Mouse (Mus musculus) myocyte (in vitro differentiated cells): ENCODE measurements around the gene Ajap1. TPM values are rescaled to one million over a fixed set of nuclear protein-coding genes. Genes with fewer than 3 reads are reported as not detected.

Experiments
- H3K27me3 ChIP-seq: one replicate; pipeline ENCODE4 v1.6.1; 2011; ENCODE audit not compliant: control insufficient read depth, insufficient read depth, insufficient read length
- H3K36me3 ChIP-seq: one replicate; pipeline ENCODE4 v1.6.1; 2011; ENCODE audit not compliant: control insufficient read depth, insufficient read depth
- H3K4me2 ChIP-seq: one replicate; pipeline ENCODE4 v1.6.1; 2011; ENCODE audit warnings: low read depth, control low read depth
- H3K4me3 ChIP-seq: one replicate; pipeline ENCODE4 v1.5.1; 2011; ENCODE audit warnings: mild to moderate bottlenecking, control low read depth, moderate library complexity
- H3K79me2 ChIP-seq: one replicate; pipeline ENCODE4 v1.6.1; 2011; ENCODE audit not compliant: control insufficient read depth, insufficient read depth
- H3ac ChIP-seq: one replicate; pipeline ENCODE4 v1.6.1; 2011; ENCODE audit not compliant: control insufficient read depth, insufficient read length
- CEBPB ChIP-seq: IDR thresholded peaks from 2 replicates; pipeline ENCODE4 v1.6.1; 2011; ENCODE audit warnings: mild to moderate bottlenecking, moderate library complexity; ENCODE audit not compliant: poor library complexity, insufficient read depth, severe bottlenecking
- E2F4 ChIP-seq: IDR thresholded peaks from one replicate; pipeline ENCODE4 v1.6.1; 2011; ENCODE audit warnings: mild to moderate bottlenecking, control low read depth, moderate library complexity; ENCODE audit not compliant: insufficient read depth
- MAX ChIP-seq: IDR thresholded peaks from one replicate; pipeline ENCODE4 v1.6.1; 2011; ENCODE audit warnings: low read depth, mild to moderate bottlenecking, control low read depth
- MYOD1 ChIP-seq, 3 experiments: IDR thresholded peaks; one replicate each; pipeline ENCODE4 v1.6.1; 2011; ENCODE audit warnings: control low read depth in 2 of 3, low read depth in 2 of 3, mild to moderate bottlenecking in 2 of 3, moderate library complexity in 1 of 3; ENCODE audit not compliant: insufficient read length in 2 of 3, control insufficient read depth in 1 of 3
- MYOG ChIP-seq, 3 experiments: IDR thresholded peaks; one replicate each; pipeline ENCODE4 v1.6.1; 2011; ENCODE audit warnings: control low read depth in 2 of 3, low read depth in 2 of 3, mild to moderate bottlenecking in 2 of 3; ENCODE audit not compliant: insufficient read length in 2 of 3, control insufficient read depth in 1 of 3, insufficient read depth in 1 of 3
- POLR2A ChIP-seq: IDR thresholded peaks from one replicate; pipeline ENCODE4 v1.6.1; 2011; ENCODE audit warnings: low read depth, mild to moderate bottlenecking, control low read depth, moderate library complexity; ENCODE audit not compliant: insufficient read length
- POLR2AphosphoS2 ChIP-seq: IDR thresholded peaks from one replicate; pipeline ENCODE4 v1.6.1; 2011; ENCODE audit warnings: low read depth, control low read depth; ENCODE audit not compliant: insufficient read length
- REST ChIP-seq: IDR thresholded peaks from one replicate; pipeline ENCODE4 v1.6.1; 2011; ENCODE audit warnings: mild to moderate bottlenecking, control low read depth, moderate library complexity; ENCODE audit not compliant: insufficient read depth, insufficient read length
- SRF ChIP-seq: IDR thresholded peaks from one replicate; pipeline ENCODE4 v1.6.1; 2011; ENCODE audit warnings: low read depth; ENCODE audit not compliant: control insufficient read depth, insufficient read length
- TCF12 ChIP-seq: IDR thresholded peaks from one replicate; pipeline ENCODE4 v1.6.1; 2011; ENCODE audit warnings: mild to moderate bottlenecking, control low read depth; ENCODE audit not compliant: poor library complexity, insufficient read depth, severe bottlenecking
- TCF3 ChIP-seq: IDR thresholded peaks from one replicate; pipeline ENCODE4 v1.6.1; 2011; ENCODE audit warnings: low read depth, control low read depth; ENCODE audit not compliant: insufficient read length
- USF1 ChIP-seq: IDR thresholded peaks from one replicate; pipeline ENCODE4 v1.6.1; 2011; ENCODE audit warnings: low read depth, mild to moderate bottlenecking, control low read depth, moderate library complexity
- polyA plus RNA-seq: library from polyadenylated mRNA; unstranded; fragments of >200 nt; fragmentation: generic; extraction: Trizol; gene quantifications from one replicate; pipeline ENCODE4 v1.2.1, GENCODE M21; 2012; ENCODE audit warnings: missing spikeins

Gene Ajap1
- not detected for polyA plus RNA-seq

- no peak within 1 kb of the TSS for H3ac ChIP-seq
- no peaks in the 10 kb centered on the region for H3K79me2 ChIP-seq
- no peak within 1 kb of the TSS for H3K4me3 ChIP-seq
- H3K36me3 ChIP-seq, result no peaks in the 10 kb centered on the region
- TF ChIP-seq TCF3, result no peak
- TF ChIP-seq POLR2A, result no peak
- no peak for TF ChIP-seq POLR2AphosphoS2
- no peak for TF ChIP-seq E2F4
- TF ChIP-seq SRF, result no peak
- no peak for TF ChIP-seq REST
- no peak for TF ChIP-seq USF1
- TF ChIP-seq MYOD1 (IDR thresholded peaks at IDR 0.05; ENCODE audit: control insufficient read depth in 1 of 3, insufficient read length in 2 of 3, low read depth in 2 of 3), result no peak
- TF ChIP-seq MYOG (IDR thresholded peaks at IDR 0.05; ENCODE audit: control insufficient read depth in 1 of 3, insufficient read depth in 1 of 3, insufficient read length in 2 of 3, low read depth in 2 of 3), result no peak
- TF ChIP-seq CEBPB, result no peak
- no peak for TF ChIP-seq MAX
- no peak for TF ChIP-seq TCF12
- no peaks in the 10 kb centered on the region for H3K27me3 ChIP-seq
- H3K4me2 ChIP-seq, result no peak within 1 kb of the TSS
Observed at GRCm38 (mm10) chr4:153482459-153483338, at the start of gene Ajap1. Ajap1 (minus strand) TSS chr4:153482811.

- H3K36me3 ChIP-seq, result no peaks in the 10 kb centered on the region
- H3K79me2 ChIP-seq, result no peaks in the 10 kb centered on the region
- no peak for TF ChIP-seq E2F4
- no peak for TF ChIP-seq SRF
- no peak for TF ChIP-seq TCF12
- no peak for TF ChIP-seq POLR2AphosphoS2
- no peak for TF ChIP-seq REST
- TF ChIP-seq MYOD1 (IDR thresholded peaks at IDR 0.05; ENCODE audit: control insufficient read depth in 1 of 3, insufficient read length in 2 of 3, low read depth in 2 of 3), result no peak
- TF ChIP-seq POLR2A, result no peak
- TF ChIP-seq TCF3, result no peak
- TF ChIP-seq MYOG (IDR thresholded peaks at IDR 0.05; ENCODE audit: control insufficient read depth in 1 of 3, insufficient read depth in 1 of 3, insufficient read length in 2 of 3, low read depth in 2 of 3), result no peak
- no peak overlapping the region for H3K4me2 ChIP-seq
- no peak overlapping the region for H3ac ChIP-seq
- no peaks in the 10 kb centered on the region for H3K27me3 ChIP-seq
- no peak overlapping the region for H3K4me3 ChIP-seq
Observed at GRCm38 (mm10) chr4:153530536-153530935, 47.9 kb upstream of the Ajap1 start.

DNA sequence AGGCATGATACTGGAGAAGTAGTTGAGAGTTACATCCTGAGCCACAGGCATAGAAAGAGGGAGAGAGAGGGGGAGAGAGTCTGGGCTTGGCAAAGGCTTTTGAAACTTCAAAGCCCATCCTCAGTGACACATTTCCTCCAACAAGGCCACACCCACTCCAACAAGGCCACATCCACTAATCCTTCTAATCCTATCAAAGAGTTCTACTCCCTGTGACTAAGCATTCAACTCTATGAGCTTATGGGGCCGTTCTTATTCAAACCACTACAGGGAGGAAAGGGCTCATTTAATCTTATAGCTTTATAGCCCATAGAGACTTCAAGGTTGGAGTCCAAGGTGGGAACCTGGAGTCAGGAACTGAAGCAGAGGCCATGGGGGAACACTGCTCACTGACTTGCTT is 39.0 kb upstream of the Ajap1 start:
- Histone ChIP-seq H3K27me3 (no peaks in the 10 kb centered on the region), H3K79me2 (no peaks in the 10 kb centered on the region), H3ac (no peak overlapping the region), H3K4me2 (no peak overlapping the region), H3K36me3 (no peaks in the 10 kb centered on the region), H3K4me3 (no peak overlapping the region)
- TF ChIP-seq REST, result no peak
- no peak for TF ChIP-seq POLR2AphosphoS2
- no peak for TF ChIP-seq MYOG (IDR thresholded peaks at IDR 0.05; ENCODE audit: control insufficient read depth in 1 of 3, insufficient read depth in 1 of 3, insufficient read length in 2 of 3, low read depth in 2 of 3)
- no peak for TF ChIP-seq SRF
- no peak for TF ChIP-seq CEBPB
- no peak for TF ChIP-seq POLR2A
- no peak for TF ChIP-seq MYOD1 (IDR thresholded peaks at IDR 0.05; ENCODE audit: control insufficient read depth in 1 of 3, insufficient read length in 2 of 3, low read depth in 2 of 3)
- no peak for TF ChIP-seq USF1
- TF ChIP-seq E2F4, result no peak
- TF ChIP-seq MAX, result no peak
- no peak for TF ChIP-seq TCF3
- no peak for TF ChIP-seq TCF12

- Histone ChIP-seq H3K27me3 (no peaks in the 10 kb centered on the region), H3K4me2 (no peak overlapping the region), H3K79me2 (no peaks in the 10 kb centered on the region), H3K36me3 (no peaks in the 10 kb centered on the region), H3K4me3 (no peak overlapping the region), H3ac (no peak overlapping the region)
- no peak for TF ChIP-seq MYOD1 (IDR thresholded peaks at IDR 0.05; ENCODE audit: control insufficient read depth in 1 of 3, insufficient read length in 2 of 3, low read depth in 2 of 3)
- TF ChIP-seq E2F4, result no peak
- TF ChIP-seq SRF, result no peak
- no peak for TF ChIP-seq POLR2AphosphoS2
- TF ChIP-seq MAX, result no peak
- TF ChIP-seq TCF12, result no peak
- no peak for TF ChIP-seq POLR2A
- no peak for TF ChIP-seq MYOG (IDR thresholded peaks at IDR 0.05; ENCODE audit: control insufficient read depth in 1 of 3, insufficient read depth in 1 of 3, insufficient read length in 2 of 3, low read depth in 2 of 3)
- TF ChIP-seq CEBPB, result no peak
- TF ChIP-seq TCF3, result no peak
- TF ChIP-seq USF1, result no peak
- no peak for TF ChIP-seq REST
Observed at GRCm38 (mm10) chr4:153519888-153520287, 37.3 kb upstream of the Ajap1 start.

GRCm38 (mm10) chr4:153519289-153519688 is 36.7 kb upstream of the Ajap1 start:
- Histone ChIP-seq H3K27me3 (no peaks in the 10 kb centered on the region), H3ac (no peak overlapping the region), H3K4me2 (no peak overlapping the region), H3K79me2 (no peaks in the 10 kb centered on the region), H3K4me3 (no peak overlapping the region), H3K36me3 (no peaks in the 10 kb centered on the region)
- TF ChIP-seq MYOG (IDR thresholded peaks at IDR 0.05; ENCODE audit: control insufficient read depth in 1 of 3, insufficient read depth in 1 of 3, insufficient read length in 2 of 3, low read depth in 2 of 3) (no peak), REST (no peak), USF1 (no peak), E2F4 (no peak), TCF12 (no peak), MAX (no peak), MYOD1 (IDR thresholded peaks at IDR 0.05; ENCODE audit: control insufficient read depth in 1 of 3, insufficient read length in 2 of 3, low read depth in 2 of 3) (no peak), POLR2AphosphoS2 (no peak), CEBPB (no peak)
